Mouse (Mus musculus): ENCODE data around the gene Gata2. TPM values are rescaled to one million over a fixed set of nuclear protein-coding genes. Genes with fewer than 3 reads are reported as not detected.

Gata2 gene
- polyA plus RNA-seq, 1 experiment, result not detected

DNA sequence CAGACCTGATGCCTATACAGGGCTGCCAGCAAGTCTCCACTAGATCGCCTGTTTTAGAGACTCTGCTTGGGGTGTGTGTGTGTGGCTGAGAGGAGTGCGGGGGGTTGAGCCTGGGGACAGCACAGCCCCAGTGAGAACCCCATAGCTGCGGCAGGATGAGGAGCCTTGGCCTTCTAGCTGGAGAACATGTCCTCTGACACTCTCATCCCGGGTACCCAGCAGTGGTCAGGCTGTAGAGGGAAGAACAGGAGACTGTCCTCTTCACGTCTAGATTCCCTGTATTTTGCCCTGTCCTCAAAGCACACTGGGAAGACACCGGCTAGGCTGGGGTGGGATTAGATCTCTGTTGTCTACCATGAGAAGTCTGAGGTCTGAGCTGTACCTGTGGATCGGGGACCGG is 41.8 kb downstream of the Gata2 start:
- Histone ChIP-seq H3K27ac (ENCODE audit: insufficient read depth, low read depth, low read length) (no peak overlapping the region), H3K4me3 (ENCODE audit: insufficient read depth, low read depth, low read length) (no peak overlapping the region), H3K4me1 (ENCODE audit: control insufficient read depth, insufficient read depth, low read length) (peaks cover 9% of the 10 kb centered on the region; the same call in 1 of the 2 replicates)
- 48% methylated on average over 8 of the region's 8 CpGs for WGBS
- TF ChIP-seq POLR2A (IDR thresholded peaks at IDR 0.05; ENCODE audit: insufficient read depth, low read depth, low read length) (no peak), CTCF (IDR thresholded peaks at IDR 0.05; ENCODE audit: insufficient read depth, low read depth, low read length) (no peak)

DNA sequence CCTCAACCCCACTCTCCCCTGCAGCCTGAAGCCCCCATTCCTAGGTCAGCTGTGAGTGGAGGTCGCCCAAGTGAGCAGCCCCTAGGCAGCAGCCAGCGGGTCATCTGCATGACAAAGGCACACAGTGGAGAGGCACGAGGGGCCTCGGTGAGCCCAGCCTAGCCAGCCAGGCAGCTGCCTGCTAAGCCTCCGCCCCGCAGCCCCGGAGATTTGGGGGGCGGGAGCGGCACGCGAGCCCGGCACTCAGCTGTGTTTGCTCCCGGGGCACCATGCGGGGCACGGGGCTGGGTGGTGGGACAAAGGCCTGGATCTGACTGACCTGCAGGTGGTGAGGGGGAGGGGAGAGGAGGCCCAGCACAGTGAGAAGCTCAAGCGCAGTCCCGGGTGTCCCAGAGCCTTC is 42.3 kb downstream of the Gata2 start:
- TF ChIP-seq CTCF (IDR thresholded peaks at IDR 0.05; ENCODE audit: insufficient read depth, low read depth, low read length), result no peak
- TF ChIP-seq POLR2A (IDR thresholded peaks at IDR 0.05; ENCODE audit: insufficient read depth, low read depth, low read length), result no peak
- WGBS, result 6% methylated on average over 17 of the region's 17 CpGs
- Histone ChIP-seq H3K4me3 (ENCODE audit: insufficient read depth, low read depth, low read length) (no peak overlapping the region), H3K4me1 (ENCODE audit: control insufficient read depth, insufficient read depth, low read length) (peaks cover 9% of the 10 kb centered on the region; the same call in 1 of the 2 replicates), H3K27ac (ENCODE audit: insufficient read depth, low read depth, low read length) (no peak overlapping the region)

DNA sequence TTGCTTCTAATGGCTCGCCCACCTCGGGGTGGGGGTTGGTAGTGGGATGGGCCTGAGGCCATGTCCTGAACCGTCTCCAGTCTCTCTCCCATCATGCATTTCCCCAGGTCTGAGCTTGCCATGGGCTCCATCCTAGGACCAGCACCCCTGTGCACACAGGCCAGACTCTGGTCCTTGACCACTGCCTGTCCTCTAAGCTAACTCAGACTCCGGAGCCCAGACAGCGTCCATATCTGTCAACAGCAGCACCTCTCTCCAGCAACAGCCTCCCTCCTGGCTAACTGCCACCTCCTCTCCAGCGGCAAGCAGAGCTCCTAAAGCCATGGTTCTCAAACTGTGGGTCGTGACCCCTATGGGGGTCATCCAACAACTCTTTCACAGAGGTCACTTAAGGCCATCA is 42.8 kb downstream of the Gata2 start:
- TF ChIP-seq CTCF (IDR thresholded peaks at IDR 0.05; ENCODE audit: insufficient read depth, low read depth, low read length), result no peak
- TF ChIP-seq POLR2A (IDR thresholded peaks at IDR 0.05; ENCODE audit: insufficient read depth, low read depth, low read length), result no peak
- 26% methylated on average over 7 of the region's 7 CpGs for WGBS
- Histone ChIP-seq H3K4me1 (ENCODE audit: control insufficient read depth, insufficient read depth, low read length) (peaks cover 9% of the 10 kb centered on the region; the same call in 1 of the 2 replicates), H3K27ac (ENCODE audit: insufficient read depth, low read depth, low read length) (no peak overlapping the region), H3K4me3 (ENCODE audit: insufficient read depth, low read depth, low read length) (no peak overlapping the region)

DNA sequence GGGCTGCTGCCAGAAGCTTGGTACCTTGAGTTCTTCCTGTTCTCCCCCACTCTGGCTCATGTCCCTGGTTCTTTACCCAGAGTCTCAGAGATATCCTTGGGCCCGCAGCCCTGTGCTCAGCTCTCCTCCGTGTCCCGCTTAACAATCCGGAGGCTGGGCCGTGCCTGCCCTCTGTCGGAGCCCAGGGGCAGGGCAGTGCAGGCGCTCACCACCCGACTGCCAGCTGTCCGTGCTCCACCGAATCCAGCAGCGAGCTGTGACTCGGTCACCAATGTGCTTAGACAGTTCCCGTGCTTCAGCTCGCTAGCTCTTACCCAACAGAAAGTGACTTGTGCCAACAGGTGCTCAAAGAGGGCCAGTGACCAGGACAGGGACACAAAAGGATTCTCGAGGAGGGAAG is 48.9 kb downstream of the Gata2 start:
- H3K4me3 ChIP-seq (ENCODE audit: insufficient read depth, low read depth, low read length), result no peak overlapping the region
- H3K4me1 ChIP-seq (ENCODE audit: control insufficient read depth, insufficient read depth, low read length), result no peaks in the 10 kb centered on the region
- TF ChIP-seq POLR2A (IDR thresholded peaks at IDR 0.05; ENCODE audit: insufficient read depth, low read depth, low read length) (no peak), CTCF (IDR thresholded peaks at IDR 0.05; ENCODE audit: insufficient read depth, low read depth, low read length) (no peak)
- no peak overlapping the region for H3K27ac ChIP-seq (ENCODE audit: insufficient read depth, low read depth, low read length)
- WGBS, result 15% methylated on average over 15 of the region's 15 CpGs

DNA sequence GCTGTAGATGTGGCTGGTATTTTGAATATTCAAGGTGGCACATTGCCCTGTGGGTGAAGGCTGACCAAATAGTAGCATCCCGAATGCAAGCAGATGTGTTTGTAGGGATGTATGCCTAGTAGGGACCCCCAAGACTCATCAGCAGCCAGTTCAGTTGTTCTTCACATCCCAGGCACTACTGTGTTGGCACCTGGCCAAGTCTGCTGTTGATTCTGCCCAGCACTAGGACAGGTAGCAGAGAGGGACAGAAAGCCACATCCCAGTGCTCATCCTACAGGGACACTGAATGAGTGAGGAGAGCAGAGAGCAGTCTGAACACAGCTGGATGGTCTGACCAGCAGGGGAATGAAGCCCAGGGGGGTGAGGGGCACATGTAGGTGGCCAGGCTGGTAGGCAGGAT is 55.5 kb downstream of the Gata2 start:
- H3K4me1 ChIP-seq (ENCODE audit: control insufficient read depth, insufficient read depth, low read length), result no peaks in the 10 kb centered on the region
- H3K4me3 ChIP-seq (ENCODE audit: insufficient read depth, low read depth, low read length), result no peak overlapping the region
- H3K27ac ChIP-seq (ENCODE audit: insufficient read depth, low read depth, low read length), result no peak overlapping the region
- TF ChIP-seq POLR2A (IDR thresholded peaks at IDR 0.05; ENCODE audit: insufficient read depth, low read depth, low read length), result no peak
- TF ChIP-seq CTCF (IDR thresholded peaks at IDR 0.05; ENCODE audit: insufficient read depth, low read depth, low read length), result no peak
- 96% methylated on average over 1 of the region's 1 CpGs for WGBS

DNA sequence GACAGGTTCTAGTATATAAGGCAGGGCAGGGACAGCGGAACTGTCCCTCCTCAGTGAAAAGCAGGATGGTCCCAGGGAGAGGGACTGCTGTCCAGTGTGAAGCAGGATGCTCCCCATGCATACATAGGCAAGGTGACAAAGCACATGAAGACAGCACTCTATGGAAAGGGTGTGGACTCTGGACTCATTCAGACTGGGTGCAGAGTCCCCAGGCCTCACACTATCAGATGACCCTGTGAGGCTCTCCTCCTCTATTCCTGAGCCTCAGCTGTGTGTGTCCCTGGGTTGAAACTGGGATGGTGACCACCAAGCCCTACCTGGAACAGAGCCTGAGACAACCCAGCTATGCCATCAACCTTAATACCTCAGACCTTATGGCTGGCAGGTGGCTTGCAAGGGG is 57.7 kb downstream of the Gata2 start:
- H3K27ac ChIP-seq (ENCODE audit: insufficient read depth, low read depth, low read length), result no peak overlapping the region
- 100% methylated on average over 1 of the region's 1 CpGs for WGBS
- no peak for TF ChIP-seq POLR2A (IDR thresholded peaks at IDR 0.05; ENCODE audit: insufficient read depth, low read depth, low read length)
- no peak for TF ChIP-seq CTCF (IDR thresholded peaks at IDR 0.05; ENCODE audit: insufficient read depth, low read depth, low read length)

DNA sequence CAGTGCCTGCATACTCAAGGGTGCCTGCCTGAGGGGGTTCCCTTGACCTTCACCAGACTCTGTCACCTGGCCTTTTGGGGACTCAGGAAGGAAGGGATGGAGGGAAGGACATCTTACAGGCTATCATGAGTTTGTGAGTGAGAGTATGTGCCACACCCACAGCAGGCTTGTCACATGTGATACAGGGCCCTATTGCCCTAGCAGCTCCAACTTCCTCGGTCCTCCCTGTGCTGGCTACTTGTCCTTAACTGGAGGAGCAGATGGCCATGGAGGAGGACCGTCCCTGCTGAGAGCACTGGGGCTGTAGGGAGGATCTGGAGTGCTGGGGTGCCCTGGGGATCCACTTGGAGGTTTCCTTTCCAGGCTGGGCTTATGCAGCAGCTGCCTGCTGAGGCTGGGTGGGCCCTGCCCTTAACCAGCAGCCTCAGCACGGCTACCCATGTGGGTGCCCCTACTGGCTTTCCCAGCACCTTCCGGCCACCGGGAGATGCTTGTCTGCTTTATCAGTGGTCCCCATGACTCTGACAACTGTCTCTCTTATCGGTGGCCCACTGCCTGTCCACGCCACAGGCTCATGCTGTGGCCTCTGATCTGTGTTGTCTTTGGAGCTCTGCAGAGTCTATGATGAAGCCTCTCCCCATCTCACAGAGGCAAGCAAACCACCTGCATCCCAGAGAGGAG is 58.2 kb downstream of the Gata2 start:
- Histone ChIP-seq H3K4me3 (ENCODE audit: insufficient read depth, low read depth, low read length) (no peak overlapping the region), H3K27ac (ENCODE audit: insufficient read depth, low read depth, low read length) (no peak overlapping the region), H3K4me1 (ENCODE audit: control insufficient read depth, insufficient read depth, low read length) (no peaks in the 10 kb centered on the region)
- 82% methylated on average over 7 of the region's 7 CpGs for WGBS
- TF ChIP-seq POLR2A (IDR thresholded peaks at IDR 0.05; ENCODE audit: insufficient read depth, low read depth, low read length) (no peak), CTCF (IDR thresholded peaks at IDR 0.05; ENCODE audit: insufficient read depth, low read depth, low read length) (no peak)

More for the DNA sequence above, 57.7 kb downstream of the Gata2 start:
- no peak overlapping the region for H3K4me3 ChIP-seq (ENCODE audit: insufficient read depth, low read depth, low read length)
- no peaks in the 10 kb centered on the region for H3K4me1 ChIP-seq (ENCODE audit: control insufficient read depth, insufficient read depth, low read length)

DNA sequence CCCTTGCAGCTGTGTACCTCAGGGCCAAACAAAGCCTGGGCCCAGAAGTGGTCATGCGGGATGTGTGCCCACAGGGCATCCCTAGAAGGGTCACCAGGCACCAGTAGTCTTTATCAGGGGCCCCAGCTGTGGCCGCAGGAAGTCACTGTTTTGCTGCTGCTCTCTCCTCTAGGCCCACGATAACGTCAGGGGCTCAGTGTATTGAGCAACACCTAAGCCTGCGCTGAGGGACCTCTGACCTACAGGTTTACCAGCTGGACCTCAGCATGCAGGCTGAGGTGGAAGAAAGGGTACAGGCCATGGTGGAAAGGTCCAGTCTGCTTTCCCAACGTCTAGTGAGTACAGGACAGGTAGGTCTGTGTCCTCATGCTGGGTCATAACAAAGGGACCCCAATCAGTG is 60.4 kb downstream of the Gata2 start:
- Histone ChIP-seq H3K4me1 (ENCODE audit: control insufficient read depth, insufficient read depth, low read length) (no peaks in the 10 kb centered on the region), H3K4me3 (ENCODE audit: insufficient read depth, low read depth, low read length) (no peak overlapping the region)
- WGBS, result 86% methylated on average over 6 of the region's 6 CpGs

DNA sequence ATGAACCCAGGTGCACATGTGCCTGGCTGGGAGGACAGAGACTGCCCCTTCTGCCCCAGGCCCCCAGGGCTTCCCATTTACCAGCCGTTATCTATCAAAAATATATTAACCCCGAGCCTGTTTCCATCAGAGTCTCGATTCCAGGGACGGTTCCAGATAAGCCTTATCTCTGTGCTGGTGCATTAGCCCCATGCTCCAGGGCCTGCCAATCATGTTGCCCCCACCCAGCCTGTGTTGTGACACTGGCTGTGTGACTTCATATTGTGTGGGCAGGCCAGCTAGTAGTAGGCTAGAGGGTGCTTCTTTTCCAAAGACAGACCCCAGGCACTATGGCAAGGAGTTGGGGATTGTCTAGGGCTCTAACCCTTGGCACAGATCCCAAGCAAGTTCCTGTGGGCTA is 61.7 kb downstream of the Gata2 start:
- TF ChIP-seq CTCF (IDR thresholded peaks at IDR 0.05; ENCODE audit: insufficient read depth, low read depth, low read length), result no peak
- TF ChIP-seq POLR2A (IDR thresholded peaks at IDR 0.05; ENCODE audit: insufficient read depth, low read depth, low read length), result no peak
- H3K27ac ChIP-seq (ENCODE audit: insufficient read depth, low read depth, low read length), result no peak overlapping the region
- WGBS, result 92% methylated on average over 4 of the region's 4 CpGs
- H3K4me3 ChIP-seq (ENCODE audit: insufficient read depth, low read depth, low read length), result no peak overlapping the region
- H3K4me1 ChIP-seq (ENCODE audit: control insufficient read depth, insufficient read depth, low read length), result no peaks in the 10 kb centered on the region

More for the DNA sequence above, 60.4 kb downstream of the Gata2 start:
- TF ChIP-seq CTCF (IDR thresholded peaks at IDR 0.05; ENCODE audit: insufficient read depth, low read depth, low read length) (no peak), POLR2A (IDR thresholded peaks at IDR 0.05; ENCODE audit: insufficient read depth, low read depth, low read length) (no peak)
- no peak overlapping the region for H3K27ac ChIP-seq (ENCODE audit: insufficient read depth, low read depth, low read length)

Other genes starting within 250 kb of the Gata2 start
- not detected in 2 replicates for gene H1fx, start 212.3 kb upstream of the Gata2 start, polyA plus RNA-seq (2012; ENCODE audit: insufficient read depth, insufficient read length, low replicate concordance, missing spikeins)
- gene Rab7, start 148.6 kb upstream of the Gata2 start, polyA plus RNA-seq (2012; ENCODE audit: insufficient read depth, insufficient read length, low replicate concordance, missing spikeins), result 304 TPM in 1 of 2 replicates, not detected in the other
- not detected in 2 replicates for gene Rpn1, start 109.4 kb upstream of the Gata2 start, polyA plus RNA-seq (2012; ENCODE audit: insufficient read depth, insufficient read length, low replicate concordance, missing spikeins)
- not detected in 2 replicates for gene Dnajb8, start 28.4 kb downstream of the Gata2 start, polyA plus RNA-seq (2012; ENCODE audit: insufficient read depth, insufficient read length, low replicate concordance, missing spikeins)

Data from olfactory bulb, adult 2 months (tissue).